Mouse (Mus musculus): ENCODE results near the gene Cep112. TPM values are rescaled to one million over a fixed set of nuclear protein-coding genes. Genes with fewer than 3 reads are reported as not detected.

Cep112 gene
- polyA plus RNA-seq, 1 experiment from 2014 or later: 12.7 TPM

DNA sequence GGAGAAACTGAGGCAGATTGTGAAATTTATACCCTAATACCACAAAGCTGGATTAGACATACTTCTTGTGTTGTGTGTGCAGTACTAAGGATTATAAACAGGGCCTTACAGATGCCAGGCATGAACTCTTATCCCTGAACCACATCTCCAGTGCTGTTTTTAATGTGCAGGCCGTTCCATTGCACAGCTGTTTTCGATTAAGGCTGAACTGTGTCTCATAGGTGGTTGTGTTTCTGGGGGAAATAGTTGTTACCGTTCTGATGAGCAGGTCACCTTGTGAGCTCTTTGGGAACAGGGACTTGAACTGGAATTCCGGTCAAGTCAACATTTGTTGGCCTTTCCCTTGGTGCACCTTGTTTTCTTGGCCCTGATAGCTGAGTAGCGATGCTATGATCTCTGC is 456.7 kb downstream of the Cep112 start:
- Histone ChIP-seq H3K4me1 (ENCODE audit: control insufficient read depth, insufficient read depth, low read depth, low read length) (no peaks in the 10 kb centered on the region), H3K4me2 (ENCODE audit: low read length) (no peak overlapping the region), H3K9me3 (ENCODE audit: control insufficient read depth, low read length) (no peaks in the 10 kb centered on the region), H3K36me3 (ENCODE audit: control insufficient read depth, insufficient read depth, low read length) (no peaks in the 10 kb centered on the region), H3K9ac (ENCODE audit: low read depth, low read length) (no peak overlapping the region), H3K27me3 (replicated peaks; ENCODE audit: control insufficient read depth, insufficient read depth, low read length) (no peaks in the 10 kb centered on the region), H3K4me3 (ENCODE audit: low read length) (no peak overlapping the region), H3K27ac (ENCODE audit: low read depth, low read length) (no peak overlapping the region)
- ATAC-seq: no peak
- WGBS: 88% methylated on average over 5 of the region's 5 CpGs

- no peaks in the 10 kb centered on the region for H3K27me3 ChIP-seq (replicated peaks; ENCODE audit: control insufficient read depth, insufficient read depth, low read length)
- peaks cover 6% of the 10 kb centered on the region for H3K4me1 ChIP-seq (ENCODE audit: control insufficient read depth, insufficient read depth, low read depth, low read length)
- no peak overlapping the region for H3K4me3 ChIP-seq (ENCODE audit: low read length)
- no peaks in the 10 kb centered on the region for H3K9me3 ChIP-seq (ENCODE audit: control insufficient read depth, low read length)
- H3K27ac ChIP-seq (ENCODE audit: low read depth, low read length): no peak overlapping the region
- no peak overlapping the region for H3K4me2 ChIP-seq (ENCODE audit: low read length)
- H3K36me3 ChIP-seq (ENCODE audit: control insufficient read depth, insufficient read depth, low read length): no peaks in the 10 kb centered on the region
- H3K9ac ChIP-seq (ENCODE audit: low read depth, low read length): no peak overlapping the region
- WGBS: 31% methylated on average over 19 of the region's 19 CpGs
- no peak for ATAC-seq
These were observed 460.4 kb downstream of the Cep112 start for GRCm38 (mm10) chr11:108885276-108885896.

GRCm38 (mm10) chr11:108886060-108886459 is 461.1 kb downstream of the Cep112 start:
- Histone ChIP-seq H3K9ac (ENCODE audit: low read depth, low read length) (no peak overlapping the region), H3K27me3 (replicated peaks; ENCODE audit: control insufficient read depth, insufficient read depth, low read length) (no peaks in the 10 kb centered on the region), H3K4me1 (ENCODE audit: control insufficient read depth, insufficient read depth, low read depth, low read length) (peaks cover 12% of the 10 kb centered on the region), H3K9me3 (ENCODE audit: control insufficient read depth, low read length) (no peaks in the 10 kb centered on the region), H3K36me3 (ENCODE audit: control insufficient read depth, insufficient read depth, low read length) (no peaks in the 10 kb centered on the region), H3K4me2 (ENCODE audit: low read length) (no peak overlapping the region), H3K27ac (ENCODE audit: low read depth, low read length) (no peak overlapping the region), H3K4me3 (ENCODE audit: low read length) (no peak overlapping the region)
- 76% methylated on average over 8 of the region's 8 CpGs for WGBS
- no peak for ATAC-seq

DNA sequence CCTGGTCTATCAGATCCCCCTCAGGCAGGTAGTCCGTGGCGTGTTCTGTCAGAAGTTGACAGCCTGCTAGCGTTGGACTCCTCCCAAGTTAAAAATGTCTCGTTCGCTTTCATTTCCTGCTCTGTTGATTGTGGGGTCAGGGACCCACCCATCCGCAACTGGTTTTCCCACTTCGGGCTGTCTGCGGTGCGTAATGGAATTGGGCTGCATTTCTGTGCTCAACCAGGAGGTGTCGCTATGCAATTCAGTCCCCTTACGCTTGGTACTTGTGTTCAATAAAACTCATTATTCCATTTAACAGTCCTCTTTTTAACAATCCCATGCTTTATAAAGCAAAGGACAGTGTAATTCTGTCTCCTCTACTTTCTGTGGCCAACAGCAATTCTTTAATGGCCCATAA is 464.1 kb downstream of the Cep112 start:
- no peak overlapping the region for H3K9ac ChIP-seq (ENCODE audit: low read depth, low read length)
- no peaks in the 10 kb centered on the region for H3K27me3 ChIP-seq (replicated peaks; ENCODE audit: control insufficient read depth, insufficient read depth, low read length)
- peaks cover 22% of the 10 kb centered on the region for H3K4me1 ChIP-seq (ENCODE audit: control insufficient read depth, insufficient read depth, low read depth, low read length)
- no peak for ATAC-seq
- WGBS: 57% methylated on average over 11 of the region's 11 CpGs
- no peak overlapping the region for H3K27ac ChIP-seq (ENCODE audit: low read depth, low read length)
- H3K36me3 ChIP-seq (ENCODE audit: control insufficient read depth, insufficient read depth, low read length): no peaks in the 10 kb centered on the region
- no peak overlapping the region for H3K4me3 ChIP-seq (ENCODE audit: low read length)
- no peak overlapping the region for H3K4me2 ChIP-seq (ENCODE audit: low read length)
- no peaks in the 10 kb centered on the region for H3K9me3 ChIP-seq (ENCODE audit: control insufficient read depth, low read length)

- peak overlapping the region; percentile 56 for H3K4me2 ChIP-seq (ENCODE audit: low read length)
- H3K27ac ChIP-seq (ENCODE audit: low read depth, low read length): 0 out of 2 replicates have a peak overlapping the region, but pooled peaks have one; percentile 6
- H3K9ac ChIP-seq (ENCODE audit: low read depth, low read length): peak overlapping the region; percentile 29; the same call in 1 of the 2 replicates
- peak overlapping the region; percentile 30 for H3K4me3 ChIP-seq (ENCODE audit: low read length)
- H3K36me3 ChIP-seq (ENCODE audit: control insufficient read depth, insufficient read depth, low read length): no peaks in the 10 kb centered on the region
- peaks cover 22% of the 10 kb centered on the region for H3K4me1 ChIP-seq (ENCODE audit: control insufficient read depth, insufficient read depth, low read depth, low read length)
- H3K9me3 ChIP-seq (ENCODE audit: control insufficient read depth, low read length): no peaks in the 10 kb centered on the region
- WGBS: 10% methylated on average over 16 of the region's 16 CpGs
- ATAC-seq: no peak
- no peaks in the 10 kb centered on the region for H3K27me3 ChIP-seq (replicated peaks; ENCODE audit: control insufficient read depth, insufficient read depth, low read length)
These were observed 465.6 kb downstream of the Cep112 start for GRCm38 (mm10) chr11:108890544-108890943.

DNA sequence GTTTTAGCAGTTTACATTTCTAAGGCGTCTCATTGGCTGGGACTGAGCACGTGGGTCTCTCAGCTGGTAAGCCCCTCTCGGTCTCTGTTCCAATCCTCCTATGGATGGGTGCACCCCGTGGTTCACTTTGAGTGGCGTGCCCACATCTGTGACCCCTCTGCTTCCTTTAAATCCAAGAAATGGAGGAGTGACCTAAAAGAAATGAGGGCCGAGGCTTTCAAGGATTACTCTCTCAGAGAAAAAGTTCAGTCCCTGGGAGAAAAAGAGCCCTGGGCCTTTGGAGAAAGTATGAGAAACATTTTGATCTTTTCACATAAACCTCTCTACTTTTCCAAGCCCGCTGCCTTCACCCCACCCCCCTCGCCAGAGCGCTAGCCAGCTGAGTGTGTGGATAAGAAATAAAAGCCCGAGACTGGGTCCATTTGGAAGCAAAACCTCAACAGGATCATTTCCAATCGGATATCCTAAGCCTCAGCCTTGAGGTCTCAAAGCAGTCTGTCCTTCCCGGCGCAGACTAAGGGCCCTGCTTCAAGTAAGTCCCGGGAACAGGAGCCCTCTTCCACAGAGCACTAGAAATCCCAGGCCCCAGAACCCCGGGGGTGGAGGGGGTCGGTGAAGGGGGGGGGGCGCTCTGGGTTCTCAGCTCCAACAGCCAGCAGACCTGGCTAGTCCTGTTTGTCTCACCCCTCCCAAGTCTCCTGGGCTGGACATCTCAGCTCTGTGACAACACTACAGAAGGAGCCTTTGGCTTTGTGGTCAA is 466.3 kb downstream of the Cep112 start:
- no peaks in the 10 kb centered on the region for H3K36me3 ChIP-seq (ENCODE audit: control insufficient read depth, insufficient read depth, low read length)
- peak; percentile 88 for ATAC-seq
- H3K4me3 ChIP-seq (ENCODE audit: low read length): peak overlapping the region; percentile 30
- WGBS: 2% methylated on average over 16 of the region's 17 CpGs
- peak overlapping the region; percentile 56 for H3K4me2 ChIP-seq (ENCODE audit: low read length)
- peak overlapping the region; percentile 44; the same call in 1 of the 2 replicates for H3K9ac ChIP-seq (ENCODE audit: low read depth, low read length)
- H3K27ac ChIP-seq (ENCODE audit: low read depth, low read length): peak overlapping the region; percentile 73
- no peaks in the 10 kb centered on the region for H3K9me3 ChIP-seq (ENCODE audit: control insufficient read depth, low read length)
- no peaks in the 10 kb centered on the region for H3K27me3 ChIP-seq (replicated peaks; ENCODE audit: control insufficient read depth, insufficient read depth, low read length)
- peaks cover 22% of the 10 kb centered on the region for H3K4me1 ChIP-seq (ENCODE audit: control insufficient read depth, insufficient read depth, low read depth, low read length)

GRCm38 (mm10) chr11:108891871-108892380 is 466.9 kb downstream of the Cep112 start:
- ATAC-seq: no peak
- H3K9me3 ChIP-seq (ENCODE audit: control insufficient read depth, low read length): no peaks in the 10 kb centered on the region
- H3K9ac ChIP-seq (ENCODE audit: low read depth, low read length): peak overlapping the region; percentile 44; the same call in 1 of the 2 replicates
- peaks cover 22% of the 10 kb centered on the region for H3K4me1 ChIP-seq (ENCODE audit: control insufficient read depth, insufficient read depth, low read depth, low read length)
- H3K36me3 ChIP-seq (ENCODE audit: control insufficient read depth, insufficient read depth, low read length): no peaks in the 10 kb centered on the region
- H3K27ac ChIP-seq (ENCODE audit: low read depth, low read length): peak overlapping the region; percentile 73
- peak overlapping the region; percentile 56 for H3K4me2 ChIP-seq (ENCODE audit: low read length)
- 4% methylated on average over 21 of the region's 21 CpGs for WGBS
- peak overlapping the region; percentile 30 for H3K4me3 ChIP-seq (ENCODE audit: low read length)
- no peaks in the 10 kb centered on the region for H3K27me3 ChIP-seq (replicated peaks; ENCODE audit: control insufficient read depth, insufficient read depth, low read length)

DNA sequence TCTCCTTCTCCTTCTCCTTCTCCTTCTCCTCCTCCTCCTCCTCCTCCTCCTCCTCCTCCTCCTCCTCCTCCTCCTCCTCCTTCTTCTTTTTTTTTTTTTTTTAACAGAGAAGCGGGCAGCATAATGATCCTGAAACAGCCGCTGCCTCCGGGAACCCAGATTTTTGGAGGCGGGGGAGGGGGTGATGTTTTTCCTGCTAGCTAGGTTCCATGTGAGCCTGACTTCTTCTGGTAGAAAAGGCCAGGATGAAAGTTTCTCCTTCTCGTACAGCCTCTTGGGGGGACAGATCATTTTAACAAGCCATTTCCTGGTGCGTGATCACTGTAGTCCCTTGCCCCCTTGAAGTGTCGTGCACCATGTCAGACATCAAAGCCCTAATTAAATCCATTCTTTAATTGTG is 467.4 kb downstream of the Cep112 start:
- no peak overlapping the region for H3K9ac ChIP-seq (ENCODE audit: low read depth, low read length)
- 14% methylated on average over 6 of the region's 7 CpGs for WGBS
- no peaks in the 10 kb centered on the region for H3K36me3 ChIP-seq (ENCODE audit: control insufficient read depth, insufficient read depth, low read length)
- no peak overlapping the region for H3K27ac ChIP-seq (ENCODE audit: low read depth, low read length)
- H3K4me2 ChIP-seq (ENCODE audit: low read length): no peak overlapping the region; the same call in 1 of the 2 replicates
- H3K4me1 ChIP-seq (ENCODE audit: control insufficient read depth, insufficient read depth, low read depth, low read length): peaks cover 22% of the 10 kb centered on the region
- H3K9me3 ChIP-seq (ENCODE audit: control insufficient read depth, low read length): no peaks in the 10 kb centered on the region
- no peak overlapping the region for H3K4me3 ChIP-seq (ENCODE audit: low read length)
- H3K27me3 ChIP-seq (replicated peaks; ENCODE audit: control insufficient read depth, insufficient read depth, low read length): no peaks in the 10 kb centered on the region
- ATAC-seq: no peak

DNA sequence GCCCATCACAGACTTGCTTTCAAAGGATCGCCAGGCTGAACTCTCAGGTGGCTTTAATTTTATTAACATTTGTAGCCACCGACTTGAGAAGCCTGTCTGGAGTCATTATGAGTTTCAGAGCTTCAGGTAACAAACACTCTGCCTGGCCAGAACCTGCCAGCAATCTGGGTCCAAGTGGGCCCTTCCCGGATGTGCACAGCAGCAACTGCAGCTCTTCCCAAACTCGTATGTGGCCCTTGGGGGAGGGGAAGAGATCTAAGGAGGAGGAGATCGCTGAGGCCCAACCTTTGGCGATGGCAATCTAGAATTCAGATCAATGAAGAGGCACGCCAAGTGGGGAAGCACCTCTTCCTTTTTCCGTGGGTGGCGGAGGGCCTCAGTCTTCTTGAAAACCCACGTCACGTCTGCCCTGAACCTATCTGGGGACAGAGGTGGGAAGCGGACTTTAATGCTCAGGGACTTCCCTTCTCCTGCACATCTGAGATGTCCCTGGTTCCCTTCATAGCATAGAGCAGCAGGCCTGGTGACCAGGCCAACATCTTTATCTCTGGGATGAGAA is 468.3 kb downstream of the Cep112 start:
- Histone ChIP-seq H3K27ac (ENCODE audit: low read depth, low read length) (no peak overlapping the region), H3K4me1 (ENCODE audit: control insufficient read depth, insufficient read depth, low read depth, low read length) (peaks cover 22% of the 10 kb centered on the region), H3K36me3 (ENCODE audit: control insufficient read depth, insufficient read depth, low read length) (no peaks in the 10 kb centered on the region), H3K4me2 (ENCODE audit: low read length) (no peak overlapping the region), H3K9ac (ENCODE audit: low read depth, low read length) (no peak overlapping the region), H3K4me3 (ENCODE audit: low read length) (no peak overlapping the region), H3K9me3 (ENCODE audit: control insufficient read depth, low read length) (no peaks in the 10 kb centered on the region), H3K27me3 (replicated peaks; ENCODE audit: control insufficient read depth, insufficient read depth, low read length) (no peaks in the 10 kb centered on the region)
- WGBS: 59% methylated on average over 12 of the region's 12 CpGs
- no peak for ATAC-seq
